Mouse (Mus musculus) liver, embryonic 15.5 days (tissue): ENCODE results near the gene Rab4b. TPM values are rescaled to one million over a fixed set of nuclear protein-coding genes. Genes with fewer than 3 reads are reported as not detected.
A peak's percentile ranks its signal among the peaks of the same experiment; 100 is the strongest.

Experiments used
- ATAC-seq: fragments of 200-750 bp; cut with Nextera tagmentation; 2 replicates; pipeline ENCODE4 v1.8.0; 2017; ENCODE audit warnings: moderate number of reproducible peaks, mild to moderate bottlenecking, moderate library complexity; ENCODE audit not compliant: insufficient read depth
- H3K27ac ChIP-seq: fragments of 300-500 bp; sonication (generic); replicated peaks from 2 replicates; pipeline ENCODE4 v1.5.1; 2015; ENCODE audit warnings: mild to moderate bottlenecking, inconsistent platforms
- H3K27me3 ChIP-seq: fragments of 300-500 bp; sonication (generic); 2 replicates; pipeline ENCODE4 v1.6.1; 2015; ENCODE audit warnings: mild to moderate bottlenecking, inconsistent platforms
- H3K36me3 ChIP-seq: fragments of 300-500 bp; sonication (generic); replicated peaks from 2 replicates; pipeline ENCODE4 v1.6.1; 2015; ENCODE audit warnings: moderate library complexity, mild to moderate bottlenecking, inconsistent platforms
- H3K4me1 ChIP-seq: fragments of 300-500 bp; sonication (generic); replicated peaks from 2 replicates; pipeline ENCODE4 v1.6.1; 2015; ENCODE audit warnings: inconsistent platforms
- H3K4me2 ChIP-seq: fragments of 300-500 bp; sonication (generic); 2 replicates; pipeline ENCODE4 v1.6.1; 2015; ENCODE audit warnings: moderate library complexity, mild to moderate bottlenecking, inconsistent platforms
- H3K4me3 ChIP-seq: fragments of 300-500 bp; sonication (generic); replicated peaks from 2 replicates; pipeline ENCODE4 v1.5.1; 2015; ENCODE audit warnings: mild to moderate bottlenecking, inconsistent platforms
- H3K9ac ChIP-seq: fragments of 300-500 bp; sonication (generic); 2 replicates; pipeline ENCODE4 v1.6.1; 2015; ENCODE audit warnings: moderate library complexity, mild to moderate bottlenecking, inconsistent platforms
- H3K9me3 ChIP-seq: fragments of 300-500 bp; sonication (generic); replicated peaks from 2 replicates; pipeline ENCODE4 v1.6.1; 2016; ENCODE audit warnings: inconsistent platforms
- WGBS: fragments of 180-500 bp; shearing (Covaris S2); methylation state at CpG from one replicate; pipeline ENCODE4 v1.1.7; 2015; ENCODE audit warnings: mixed read lengths; ENCODE audit not compliant: insufficient replicate concordance; 5-methylcytosine and 5-hydroxymethylcytosine counted together
- polyA plus RNA-seq: library from polyadenylated mRNA; unstranded; fragments of >200 nt; fragmentation: Nextera tagmentation; extraction: Ambion mirVana; gene quantifications from 2 replicates; pipeline ENCODE4 v1.2.1, GENCODE M21; 2015

Gene Rab4b
- 21.2 and 23.0 TPM in 2 replicates for polyA plus RNA-seq

- Histone ChIP-seq H3K4me1 (peaks cover 33% of the 10 kb centered on the region), H3K36me3 (0 out of 2 replicates have a peak, but pooled peaks cover 8% of the 10 kb centered on the region), H3K9me3 (no peaks in the 10 kb centered on the region), H3K27ac (peak within 1 kb of the TSS; percentile 91), H3K4me2 (peak within 1 kb of the TSS; percentile 80), H3K9ac (peak within 1 kb of the TSS; percentile 69), H3K4me3 (peak within 1 kb of the TSS; percentile 89), H3K27me3 (no peaks in the 10 kb centered on the region)
- ATAC-seq = peak; percentile 94
- WGBS = under 1% methylated on average over 53 of the region's 53 CpGs
These were observed at the start of gene Rab4b for GRCm38 (mm10) chr7:27178324-27179216. TSS of gene Rab4b (minus strand) at chr7:27178896.

GRCm38 (mm10) chr7:27228281-27228821 is 49.7 kb upstream of the Rab4b start, which contains the start of gene Itpkc:
TSS of gene Itpkc (minus strand) at chr7:27228661.
- Histone ChIP-seq H3K27ac (peak within 1 kb of the TSS; percentile 84), H3K4me1 (peaks cover 74% of the 10 kb centered on the region), H3K36me3 (no peaks in the 10 kb centered on the region), H3K4me3 (peak within 1 kb of the TSS; percentile 85), H3K4me2 (peak within 1 kb of the TSS; percentile 93), H3K9ac (peak within 1 kb of the TSS; percentile 81), H3K9me3 (no peaks in the 10 kb centered on the region), H3K27me3 (no peaks in the 10 kb centered on the region)
- ATAC-seq = peak; percentile 81
- WGBS = under 1% methylated on average over 49 of the region's 49 CpGs

GRCm38 (mm10) chr7:27227676-27228075 is 49.0 kb upstream of the Rab4b start:
- H3K4me1 ChIP-seq = peaks cover 76% of the 10 kb centered on the region
- H3K27me3 ChIP-seq = no peaks in the 10 kb centered on the region
- peak overlapping the region; percentile 93 for H3K4me2 ChIP-seq
- no peaks in the 10 kb centered on the region for H3K36me3 ChIP-seq
- ATAC-seq = no peak
- peak overlapping the region; percentile 84 for H3K27ac ChIP-seq
- peak overlapping the region; percentile 85 for H3K4me3 ChIP-seq
- peak overlapping the region; percentile 81 for H3K9ac ChIP-seq
- H3K9me3 ChIP-seq = no peaks in the 10 kb centered on the region
- 6% methylated on average over 10 of the region's 10 CpGs for WGBS

DNA sequence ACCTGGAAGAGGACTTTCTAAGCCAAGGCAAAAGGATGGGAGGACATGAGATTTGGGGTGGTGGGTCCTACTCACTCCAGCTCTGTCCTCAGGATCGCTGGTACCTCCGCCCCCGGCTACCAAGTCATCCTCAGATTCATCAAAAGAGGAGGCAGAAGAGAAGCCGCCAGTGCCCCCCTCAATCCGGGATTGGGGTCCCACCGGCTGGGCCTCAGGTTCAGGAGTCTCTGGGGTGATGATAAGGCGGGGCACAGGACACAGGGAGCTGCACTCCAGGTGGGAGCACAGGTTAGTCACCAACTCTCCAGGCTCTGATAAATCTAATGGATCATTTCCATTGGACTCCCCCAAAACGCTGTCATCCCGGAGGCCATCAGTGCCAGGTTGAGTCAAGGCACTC is 48.6 kb upstream of the Rab4b start:
- Histone ChIP-seq H3K4me2 (peak overlapping the region; percentile 93), H3K27ac (peak overlapping the region; percentile 84), H3K36me3 (no peaks in the 10 kb centered on the region), H3K9ac (peak overlapping the region; percentile 81), H3K4me3 (peak overlapping the region; percentile 85), H3K4me1 (peaks cover 76% of the 10 kb centered on the region), H3K27me3 (no peaks in the 10 kb centered on the region), H3K9me3 (no peaks in the 10 kb centered on the region)
- 44% methylated on average over 9 of the region's 9 CpGs for WGBS
- ATAC-seq = no peak

GRCm38 (mm10) chr7:27224877-27225575 is 46.3 kb upstream of the Rab4b start:
- Histone ChIP-seq H3K4me2 (peak overlapping the region; percentile 93; the same call in 1 of the 2 replicates), H3K9me3 (no peaks in the 10 kb centered on the region), H3K27me3 (no peaks in the 10 kb centered on the region), H3K4me3 (no peak overlapping the region), H3K9ac (no peak overlapping the region), H3K4me1 (peaks cover 83% of the 10 kb centered on the region), H3K36me3 (no peaks in the 10 kb centered on the region), H3K27ac (no peak overlapping the region)
- ATAC-seq = no peak
- WGBS = 80% methylated on average over 11 of the region's 11 CpGs

- no peaks in the 10 kb centered on the region for H3K9me3 ChIP-seq
- no peak overlapping the region for H3K27ac ChIP-seq
- peaks cover 64% of the 10 kb centered on the region for H3K4me1 ChIP-seq
- peak overlapping the region; percentile 10; the same call in 1 of the 2 replicates for H3K4me2 ChIP-seq
- H3K4me3 ChIP-seq = no peak overlapping the region
- H3K36me3 ChIP-seq = 0 out of 2 replicates have a peak, but pooled peaks cover 3% of the 10 kb centered on the region
- no peak overlapping the region for H3K9ac ChIP-seq
- H3K27me3 ChIP-seq = no peaks in the 10 kb centered on the region
- WGBS = 28% methylated on average over 1 of the region's 1 CpGs
- peak; percentile 18; the same call in 1 of the 2 replicates for ATAC-seq
These were observed 43.8 kb upstream of the Rab4b start for GRCm38 (mm10) chr7:27222538-27222937.

DNA sequence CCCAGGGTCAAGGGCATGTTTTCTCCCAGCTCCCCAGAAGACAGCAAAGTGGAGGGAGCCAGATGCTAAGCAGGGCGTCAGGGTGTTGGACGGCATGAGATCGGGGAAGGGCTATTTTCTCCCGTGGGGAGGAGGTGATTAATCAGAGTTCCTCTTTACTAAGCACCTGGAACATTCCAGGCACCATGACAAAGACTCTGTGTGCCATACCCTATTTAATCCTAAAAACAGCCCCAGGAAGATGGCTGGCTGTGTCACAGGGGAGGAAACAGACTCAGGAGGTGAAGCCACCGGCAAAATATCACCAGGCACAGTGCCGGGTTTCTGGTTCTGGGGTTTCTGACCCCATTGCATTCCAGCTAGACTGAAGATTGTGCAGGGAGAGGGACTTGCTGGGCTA is 43.2 kb upstream of the Rab4b start:
- H3K4me2 ChIP-seq = no peak overlapping the region
- H3K36me3 ChIP-seq = 0 out of 2 replicates have a peak, but pooled peaks cover 3% of the 10 kb centered on the region
- H3K27ac ChIP-seq = no peak overlapping the region
- H3K4me1 ChIP-seq = peaks cover 58% of the 10 kb centered on the region
- WGBS = 64% methylated on average over 6 of the region's 6 CpGs
- no peak for ATAC-seq
- H3K9ac ChIP-seq = no peak overlapping the region
- no peaks in the 10 kb centered on the region for H3K9me3 ChIP-seq
- no peak overlapping the region for H3K4me3 ChIP-seq
- no peaks in the 10 kb centered on the region for H3K27me3 ChIP-seq

- no peak overlapping the region for H3K27ac ChIP-seq
- H3K27me3 ChIP-seq = no peaks in the 10 kb centered on the region
- no peak overlapping the region for H3K9ac ChIP-seq
- WGBS = 69% methylated on average over 11 of the region's 11 CpGs
- no peaks in the 10 kb centered on the region for H3K9me3 ChIP-seq
- peaks cover 6% of the 10 kb centered on the region; the same call in 1 of the 2 replicates for H3K36me3 ChIP-seq
- no peak overlapping the region for H3K4me2 ChIP-seq
- no peak overlapping the region for H3K4me3 ChIP-seq
- H3K4me1 ChIP-seq = peaks cover 38% of the 10 kb centered on the region
- peak; percentile 62 for ATAC-seq
These were observed 41.2 kb upstream of the Rab4b start for GRCm38 (mm10) chr7:27219937-27220336.

- 69% methylated on average over 7 of the region's 7 CpGs for WGBS
- no peak for ATAC-seq
- H3K27me3 ChIP-seq = no peaks in the 10 kb centered on the region
- no peak overlapping the region for H3K4me2 ChIP-seq
- H3K9ac ChIP-seq = no peak overlapping the region
- no peak overlapping the region for H3K27ac ChIP-seq
- H3K9me3 ChIP-seq = no peaks in the 10 kb centered on the region
- H3K4me1 ChIP-seq = peaks cover 25% of the 10 kb centered on the region
- peaks cover 13% of the 10 kb centered on the region for H3K36me3 ChIP-seq
- H3K4me3 ChIP-seq = no peak overlapping the region
These were observed 39.9 kb upstream of the Rab4b start for GRCm38 (mm10) chr7:27218586-27218985.

DNA sequence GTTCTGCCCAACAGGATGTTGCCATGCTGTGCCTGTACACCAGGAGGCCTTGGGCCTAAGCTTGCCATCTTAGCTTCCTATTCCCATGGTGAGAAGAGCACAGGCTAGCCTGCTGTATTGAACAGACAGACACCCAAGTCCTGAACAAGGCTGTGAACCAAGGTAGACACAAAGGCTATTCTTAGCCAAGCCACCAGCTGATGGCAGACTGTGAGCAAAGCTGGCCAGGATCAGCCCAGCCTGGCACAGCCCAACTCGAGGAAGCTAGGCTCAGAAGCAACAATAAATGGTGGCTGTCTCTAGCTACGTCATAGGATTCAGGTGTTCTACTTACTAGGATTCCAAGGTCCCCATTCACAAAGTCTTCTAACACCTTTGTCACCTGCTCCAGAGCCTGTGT is 33.9 kb upstream of the Rab4b start:
- Histone ChIP-seq H3K4me1 (no peaks in the 10 kb centered on the region), H3K36me3 (peaks cover 41% of the 10 kb centered on the region), H3K27ac (no peak overlapping the region), H3K27me3 (no peaks in the 10 kb centered on the region), H3K4me2 (no peak overlapping the region), H3K9ac (no peak overlapping the region), H3K9me3 (no peaks in the 10 kb centered on the region), H3K4me3 (no peak overlapping the region)
- WGBS = 59% methylated on average over 2 of the region's 2 CpGs
- ATAC-seq = no peak
